Mouse (Mus musculus): ENCODE data around the gene Chst11. TPM values are rescaled to one million over a fixed set of nuclear protein-coding genes. Genes with fewer than 3 reads are reported as not detected.

Chst11 gene
- total RNA-seq, 2 experiments from 2014 or later: 27.7 to 33.0 TPM

DNA sequence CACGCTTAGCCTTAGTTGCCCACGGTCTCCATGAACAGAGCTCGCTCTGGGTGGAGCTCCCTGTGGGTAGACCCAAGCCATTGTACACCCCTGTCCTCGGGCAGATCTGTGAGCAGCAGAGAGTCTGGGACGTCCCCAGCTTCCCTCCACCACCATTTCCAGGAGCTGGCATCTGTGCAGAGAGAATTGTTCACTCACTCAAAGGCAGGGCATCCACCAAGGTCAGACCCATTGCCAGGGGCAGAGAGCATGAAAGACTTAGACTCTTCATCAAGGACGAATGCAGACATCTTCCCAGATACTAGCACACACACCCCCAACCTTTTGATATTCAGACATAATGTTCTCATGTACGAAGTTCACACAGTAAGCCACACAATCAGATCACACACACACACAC, 216.2 kb downstream of the Chst11 start:
- no peak for DNase-seq (ENCODE audit: low spot score in 2 of 2)

GRCm38 (mm10) chr10:83202906-83203702, 217.8 kb downstream of the Chst11 start:
- no peak for DNase-seq (ENCODE audit: low spot score in 2 of 2)

- DNase-seq (ENCODE audit: low spot score in 2 of 2): no peak
Observed at GRCm38 (mm10) chr10:83208436-83208835, 223.1 kb downstream of the Chst11 start.

GRCm38 (mm10) chr10:83209388-83209787, 224.1 kb downstream of the Chst11 start:
- no peak for DNase-seq (ENCODE audit: low spot score in 2 of 2)

GRCm38 (mm10) chr10:83210122-83210521, 224.8 kb downstream of the Chst11 start:
- DNase-seq (ENCODE audit: low spot score in 2 of 2): no peak

DNA sequence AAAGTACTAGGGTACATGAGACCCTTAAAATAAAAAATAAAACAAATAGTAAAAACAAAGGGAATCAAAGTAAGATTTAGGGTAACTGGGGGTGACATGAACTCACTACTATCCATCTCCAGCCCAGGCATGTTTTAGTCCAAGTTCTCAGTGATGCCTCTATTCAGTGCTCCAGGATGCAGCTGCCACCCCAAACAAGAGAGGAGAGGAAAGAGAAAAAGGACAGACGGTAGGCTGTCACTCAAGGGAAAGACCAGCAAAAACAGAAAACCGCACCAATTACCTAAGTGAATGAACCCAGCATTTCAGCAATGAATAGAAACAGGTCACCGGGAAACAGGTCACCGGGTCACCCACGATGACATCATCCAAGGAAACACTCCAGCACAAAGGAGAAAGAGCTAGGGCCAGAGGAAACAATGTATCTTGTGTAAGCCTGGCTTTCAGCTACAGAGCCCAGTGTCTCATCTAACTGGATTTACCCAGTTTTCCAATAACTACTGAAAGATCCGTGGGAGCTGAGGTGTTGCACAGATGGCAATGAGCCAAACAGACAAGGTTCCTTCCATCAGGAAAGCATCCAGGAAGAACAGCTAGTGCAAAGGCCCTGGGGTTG, 225.8 kb downstream of the Chst11 start:
- no peak for DNase-seq (ENCODE audit: low spot score in 2 of 2)

DNA sequence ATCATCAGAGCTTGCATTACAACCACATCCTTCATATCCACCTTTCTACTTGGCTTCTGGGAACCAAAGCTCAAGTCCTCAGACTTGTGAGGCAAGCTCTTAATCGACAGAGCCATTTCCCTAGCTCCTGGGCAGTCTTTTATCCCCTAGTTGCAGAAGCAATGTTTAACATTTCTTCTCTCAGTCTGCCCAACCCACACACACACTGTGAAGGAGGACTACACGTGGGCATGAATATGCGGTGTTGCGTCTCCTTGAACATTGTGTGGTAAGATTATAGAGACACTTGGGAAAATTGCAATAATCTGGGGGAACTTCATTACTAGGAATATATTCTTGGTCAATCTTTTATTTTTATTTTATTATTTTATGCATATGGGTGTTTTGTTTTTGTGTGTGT, 227.3 kb downstream of the Chst11 start:
- DNase-seq (ENCODE audit: low spot score in 2 of 2): no peak

- no peak for DNase-seq (ENCODE audit: low spot score in 2 of 2)
Observed at GRCm38 (mm10) chr10:83215559-83215958, 230.3 kb downstream of the Chst11 start.

DNA sequence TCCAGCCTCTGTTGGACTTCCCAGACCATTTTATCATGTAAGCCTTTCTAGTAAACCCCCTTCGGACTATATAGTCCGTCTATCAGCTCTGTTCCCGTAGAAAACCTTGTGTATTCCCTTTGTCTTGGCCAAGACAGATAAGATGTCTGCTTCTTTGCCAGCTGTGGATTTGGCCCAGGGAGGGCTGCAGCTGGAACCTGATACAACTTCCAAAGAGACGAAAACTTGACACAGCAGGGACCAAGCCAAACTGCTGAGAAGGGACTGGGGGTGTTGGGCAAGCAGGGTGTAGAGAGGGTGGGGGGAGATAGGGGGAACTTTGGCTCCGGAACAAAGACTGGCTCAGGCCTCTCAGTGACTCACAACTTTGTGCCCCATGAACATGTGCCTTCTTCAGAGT, 232.0 kb downstream of the Chst11 start:
- DNase-seq (ENCODE audit: low spot score in 2 of 2): no peak

DNA sequence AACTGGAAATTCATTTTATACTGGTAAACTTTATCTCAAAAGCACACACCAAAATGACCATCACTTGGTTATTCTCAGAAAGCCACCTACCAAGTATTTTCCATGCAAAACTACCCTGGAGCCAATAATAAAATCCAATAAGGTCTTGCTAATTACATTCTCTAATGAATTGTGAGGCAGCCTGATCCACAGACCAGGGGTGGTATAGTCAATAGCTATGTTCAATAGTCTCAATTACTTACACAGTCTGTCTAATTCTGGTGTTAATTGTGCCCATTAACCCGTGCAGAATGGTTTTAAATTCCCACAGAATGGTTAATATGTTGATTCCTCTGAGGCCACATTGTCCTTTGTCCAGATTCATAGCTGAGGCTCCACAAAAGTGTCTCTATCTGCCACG, 233.5 kb downstream of the Chst11 start:
- no peak for DNase-seq (ENCODE audit: low spot score in 2 of 2)

- peak in 1 of 2 experiments; percentile 32 for DNase-seq (ENCODE audit: low spot score in 2 of 2)
Observed at GRCm38 (mm10) chr10:83219729-83220128, 234.4 kb downstream of the Chst11 start.

GRCm38 (mm10) chr10:83220217-83220616, 234.9 kb downstream of the Chst11 start:
- DNase-seq (ENCODE audit: low spot score in 2 of 2): no peak

DNA sequence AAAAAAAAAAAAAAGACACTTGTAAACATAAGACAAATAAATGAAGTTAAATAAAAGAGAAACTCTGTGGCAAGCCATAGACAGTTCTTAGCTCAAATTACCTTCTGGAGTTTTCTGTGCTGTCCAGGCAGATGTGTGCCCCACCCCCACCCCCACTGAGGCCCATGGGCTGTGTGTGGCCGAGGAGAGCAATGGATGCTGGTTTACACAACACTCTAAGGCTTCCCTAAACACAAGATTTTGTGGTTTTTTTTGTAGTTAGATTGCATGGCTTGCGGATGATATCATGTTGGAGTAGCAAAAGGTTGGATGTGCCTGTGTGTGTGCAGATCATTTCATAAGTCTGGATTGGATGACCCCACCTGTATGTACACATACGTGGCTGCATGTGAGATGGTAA, 235.5 kb downstream of the Chst11 start:
- DNase-seq (ENCODE audit: low spot score in 2 of 2): no peak

GRCm38 (mm10) chr10:83224999-83225398, 239.7 kb downstream of the Chst11 start:
- no peak for DNase-seq (ENCODE audit: low spot score in 2 of 2)

GRCm38 (mm10) chr10:83228626-83229025, 243.3 kb downstream of the Chst11 start:
- no peak for DNase-seq (ENCODE audit: low spot score in 2 of 2)

- no peak for DNase-seq (ENCODE audit: low spot score in 2 of 2)
Observed at GRCm38 (mm10) chr10:83233967-83234366, 248.7 kb downstream of the Chst11 start.

GRCm38 (mm10) chr10:83234391-83234790, 249.1 kb downstream of the Chst11 start:
- no peak for DNase-seq (ENCODE audit: low spot score in 2 of 2)

GRCm38 (mm10) chr10:83242106-83242686, 256.9 kb downstream of the Chst11 start:
- DNase-seq (ENCODE audit: low spot score in 2 of 2): no peak

- DNase-seq (ENCODE audit: low spot score in 2 of 2): no peak
Observed at GRCm38 (mm10) chr10:83244131-83244530, 258.8 kb downstream of the Chst11 start.
